Mouse (Mus musculus) C3H10T1/2 (cell line): Measurements from ENCODE around the gene Olfr970. TPM values are rescaled to one million over a fixed set of nuclear protein-coding genes. Genes with fewer than 3 reads are reported as not detected.

Experiments used
- polyA plus RNA-seq, 2 experiments: library from polyadenylated mRNA; unstranded; fragments of >200 nt; fragmentation: generic; extraction: Trizol; gene quantifications; one replicate each; pipeline ENCODE4 v1.2.1; 2012; ENCODE audit warnings: missing spikeins in 2 of 2

Gene Olfr970
- polyA plus RNA-seq = not detected

GRCm38 (mm10) chr9:39808560-39808959, at the start of gene Olfr970:
Gene Olfr970, plus strand, starts transcription at chr9:39808860.

GRCm38 (mm10) chr9:39783153-39783552, 25.5 kb upstream of the Olfr970 start, which contains the start of gene Olfr968:
Gene Olfr968, minus strand, starts transcription at chr9:39783253.

DNA sequence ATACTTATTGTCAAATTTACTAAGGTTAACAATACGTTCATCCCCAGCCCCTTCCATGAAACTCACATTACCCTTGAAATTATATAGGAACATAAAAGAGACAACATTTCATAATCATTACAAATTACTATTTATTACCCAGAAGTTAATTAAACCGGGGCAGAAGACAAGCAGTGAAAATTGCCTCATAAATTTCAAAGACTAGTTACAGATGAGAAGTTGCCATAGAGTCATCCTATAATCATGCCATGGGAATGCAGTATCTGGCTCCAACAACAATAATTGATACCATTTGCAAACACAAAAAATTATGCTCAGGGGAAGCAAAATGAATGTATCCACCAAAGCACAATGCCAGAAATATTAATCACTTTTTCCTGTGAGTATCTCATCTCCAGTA, 18.1 kb upstream of the Olfr970 start, which contains the start of gene Olfr969:
Gene Olfr969 (plus strand): TSS at position 388 of the 400 bp plus-strand sequence.

GRCm38 (mm10) chr9:39836576-39836975, 27.9 kb downstream of the Olfr970 start, which contains the start of gene Olfr971:
Gene Olfr971, plus strand, starts transcription at chr9:39836876.

DNA sequence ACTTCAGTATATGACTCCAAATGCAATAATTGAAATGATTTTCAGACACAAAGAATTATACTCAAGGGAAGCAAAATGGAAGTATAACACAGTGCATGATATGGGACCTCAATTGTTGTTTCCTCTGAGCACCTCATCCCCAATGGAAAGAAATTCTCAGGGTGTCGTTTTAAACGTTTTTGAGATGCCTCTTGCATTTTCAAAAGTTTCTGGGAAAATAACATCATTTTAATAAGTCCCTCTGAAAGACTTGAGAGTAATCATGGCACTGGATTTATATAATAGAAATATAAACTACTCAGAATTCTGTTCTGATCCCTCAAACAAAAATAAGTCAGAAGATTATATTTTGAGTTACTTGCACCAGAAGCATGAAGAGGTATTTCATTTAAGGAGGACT, 57.5 kb downstream of the Olfr970 start, which contains the start of gene Olfr972:
Gene Olfr972 (plus strand): TSS at position 301 of the 400 bp plus-strand sequence.

Other genes starting within 250 kb of the Olfr970 start
- gene Olfr959, start 233.3 kb upstream of the Olfr970 start, polyA plus RNA-seq = not detected
- not detected for gene AW551984, start 204.5 kb upstream of the Olfr970 start, polyA plus RNA-seq
- gene Olfr148, start 198.2 kb upstream of the Olfr970 start, polyA plus RNA-seq = not detected
- not detected for gene Olfr960, start 187.5 kb upstream of the Olfr970 start, polyA plus RNA-seq
- not detected for gene Olfr961, start 163.8 kb upstream of the Olfr970 start, polyA plus RNA-seq
- not detected for gene Olfr963, start 141.7 kb upstream of the Olfr970 start, polyA plus RNA-seq
- not detected for gene Olfr149, start 101.7 kb upstream of the Olfr970 start, polyA plus RNA-seq
- gene Olfr965, start 97.5 kb upstream of the Olfr970 start, polyA plus RNA-seq = not detected
- gene Olfr150, start 77.9 kb upstream of the Olfr970 start, polyA plus RNA-seq = not detected
- not detected for gene Olfr967, start 62.6 kb upstream of the Olfr970 start, polyA plus RNA-seq
- gene Olfr968, start 25.6 kb upstream of the Olfr970 start, polyA plus RNA-seq = not detected
- gene Olfr969, start 17.9 kb upstream of the Olfr970 start, polyA plus RNA-seq = not detected
- not detected for gene Olfr971, start 28.0 kb downstream of the Olfr970 start, polyA plus RNA-seq
- gene Olfr972, start 57.6 kb downstream of the Olfr970 start, polyA plus RNA-seq = not detected
- not detected for gene Olfr229, start 98.5 kb downstream of the Olfr970 start, polyA plus RNA-seq
- gene Olfr974, start 128.6 kb downstream of the Olfr970 start, polyA plus RNA-seq = not detected
- not detected for gene Olfr975, start 143.2 kb downstream of the Olfr970 start, polyA plus RNA-seq
- gene Olfr976, start 152.3 kb downstream of the Olfr970 start, polyA plus RNA-seq = not detected
- gene Olfr978, start 183.3 kb downstream of the Olfr970 start, polyA plus RNA-seq = not detected
- not detected for gene Olfr979, start 194.6 kb downstream of the Olfr970 start, polyA plus RNA-seq
- not detected for gene Olfr980, start 200.7 kb downstream of the Olfr970 start, polyA plus RNA-seq
- not detected for gene Olfr981, start 212.6 kb downstream of the Olfr970 start, polyA plus RNA-seq